Mouse (Mus musculus) brain, embryonic 14.5 days (tissue): ENCODE measurements around the gene Trem3. TPM values are rescaled to one million over a fixed set of nuclear protein-coding genes. Genes with fewer than 3 reads are reported as not detected.
A peak's percentile ranks its signal among the peaks of the same experiment; 100 is the strongest.

ENCODE experiments used
- DNase-seq: peaks from one replicate; pipeline ENCODE4 v3.0.0-alpha.2; 2011; ENCODE audit warnings: low read depth
- CTCF ChIP-seq: fragments of 200-500 bp; IDR thresholded peaks from 2 replicates; pipeline ENCODE4 v1.5.1; 2012; ENCODE audit warnings: inconsistent platforms, mild to moderate bottlenecking, moderate library complexity, borderline replicate concordance; ENCODE audit not compliant: insufficient read depth, insufficient read length; ENCODE audit errors: extremely low read depth
- POLR2A ChIP-seq: fragments of 200-500 bp; IDR thresholded peaks from 2 replicates; pipeline ENCODE4 v1.6.1; 2012; ENCODE audit warnings: mild to moderate bottlenecking, inconsistent platforms, borderline replicate concordance; ENCODE audit not compliant: poor library complexity, insufficient read depth, insufficient read length, severe bottlenecking; ENCODE audit errors: extremely low read depth
- polyA plus RNA-seq: library from polyadenylated mRNA; depleted of rRNA; stranded (reverse); fragments of >200 nt; gene quantifications from 2 replicates; pipeline ENCODE4 v1.2.3, GENCODE M21; 2012

The Trem3 gene
- polyA plus RNA-seq, 1 experiment, result 0.08 TPM

- no peak for DNase-seq
- no peak for TF ChIP-seq POLR2A
- no peak for TF ChIP-seq CTCF
These were observed 26.5 kb downstream of the Trem3 start for GRCm38 (mm10) chr17:48274098-48274497.

- TF ChIP-seq POLR2A, result no peak
- peak; percentile 85; the same call in 1 of the 2 replicates for TF ChIP-seq CTCF
- peak; percentile 86 for DNase-seq
These were observed 27.3 kb downstream of the Trem3 start for GRCm38 (mm10) chr17:48274885-48275284.

- TF ChIP-seq POLR2A (no peak), CTCF (no peak)
- DNase-seq, result no peak
These were observed 28.2 kb downstream of the Trem3 start for GRCm38 (mm10) chr17:48275736-48276135.

GRCm38 (mm10) chr17:48278381-48278780, 30.8 kb downstream of the Trem3 start:
- no peak for DNase-seq
- TF ChIP-seq CTCF (no peak), POLR2A (no peak)

GRCm38 (mm10) chr17:48279002-48279401, 31.4 kb downstream of the Trem3 start:
- no peak for TF ChIP-seq POLR2A
- TF ChIP-seq CTCF, result no peak
- no peak for DNase-seq

- TF ChIP-seq CTCF (no peak), POLR2A (no peak)
- no peak for DNase-seq
These were observed 33.6 kb downstream of the Trem3 start for GRCm38 (mm10) chr17:48280943-48281738.

GRCm38 (mm10) chr17:48281739-48282085, 34.1 kb downstream of the Trem3 start:
- DNase-seq, result peak; percentile 85
- TF ChIP-seq POLR2A (peak; percentile 34; the same call in 1 of the 2 replicates), CTCF (no peak)

- TF ChIP-seq POLR2A, result no peak
- peak; percentile 20; the same call in 1 of the 2 replicates for TF ChIP-seq CTCF
- no peak for DNase-seq
These were observed 39.2 kb downstream of the Trem3 start for GRCm38 (mm10) chr17:48286765-48287164.

GRCm38 (mm10) chr17:48287276-48287675, 39.7 kb downstream of the Trem3 start:
- DNase-seq, result no peak

GRCm38 (mm10) chr17:48293500-48294194, 46.1 kb downstream of the Trem3 start:
- no peak for DNase-seq
- TF ChIP-seq CTCF, result no peak
- TF ChIP-seq POLR2A, result no peak

More at GRCm38 (mm10) chr17:48287276-48287675, 39.7 kb downstream of the Trem3 start:
- TF ChIP-seq POLR2A, result no peak
- no peak for TF ChIP-seq CTCF

- TF ChIP-seq CTCF (no peak), POLR2A (no peak)
- DNase-seq, result no peak
These were observed 51.6 kb downstream of the Trem3 start, which contains the start of gene Treml2 for GRCm38 (mm10) chr17:48299203-48299602. Treml2 (plus strand) TSS chr17:48299498.

- TF ChIP-seq CTCF, result no peak
- no peak for TF ChIP-seq POLR2A
- no peak for DNase-seq
These were observed 52.2 kb downstream of the Trem3 start for GRCm38 (mm10) chr17:48299756-48300155.

- DNase-seq, result no peak
- TF ChIP-seq POLR2A, result no peak
- TF ChIP-seq CTCF, result no peak
These were observed 52.6 kb downstream of the Trem3 start for GRCm38 (mm10) chr17:48300199-48300598.
